Mouse (Mus musculus) heart, embryonic 11.5 days (tissue): ENCODE results near the gene Akr1b3. TPM values are rescaled to one million over a fixed set of nuclear protein-coding genes. Genes with fewer than 3 reads are reported as not detected.

ENCODE experiments used
- ATAC-seq: fragments of 200-750 bp; cut with Nextera tagmentation; replicated peaks from 2 replicates; pipeline ENCODE4 v1.8.0; 2017; ENCODE audit warnings: moderate library complexity; ENCODE audit not compliant: insufficient number of reproducible peaks, low FRiP score, low TSS enrichment
- H3K27ac ChIP-seq: fragments of 300-500 bp; sonication (generic); 2 replicates; pipeline ENCODE4 v1.5.1; 2014; ENCODE audit warnings: mild to moderate bottlenecking, low read depth, low read length
- H3K27me3 ChIP-seq: fragments of 300-500 bp; sonication (generic); 2 replicates; pipeline ENCODE4 v1.6.1; 2014; ENCODE audit warnings: mild to moderate bottlenecking, low read length, mixed read lengths; ENCODE audit not compliant: control insufficient read depth, insufficient read depth
- H3K36me3 ChIP-seq: fragments of 300-500 bp; sonication (generic); 2 replicates; pipeline ENCODE4 v1.6.1; 2014; ENCODE audit warnings: mild to moderate bottlenecking, low read length, moderate library complexity, mixed read lengths; ENCODE audit not compliant: control insufficient read depth, insufficient read depth
- H3K4me1 ChIP-seq: fragments of 300-500 bp; sonication (generic); 2 replicates; pipeline ENCODE4 v1.6.1; 2014; ENCODE audit warnings: low read length; ENCODE audit not compliant: control insufficient read depth, insufficient read depth
- H3K4me2 ChIP-seq: fragments of 300-500 bp; sonication (generic); 2 replicates; pipeline ENCODE4 v1.6.1; 2014; ENCODE audit warnings: mild to moderate bottlenecking, moderate library complexity
- H3K4me3 ChIP-seq: fragments of 300-500 bp; sonication (generic); 2 replicates; pipeline ENCODE4 v1.5.1; 2014; ENCODE audit warnings: low read depth, low read length
- H3K9ac ChIP-seq: fragments of 300-500 bp; sonication (generic); 2 replicates; pipeline ENCODE4 v1.6.1; 2014; ENCODE audit warnings: mild to moderate bottlenecking, low read depth, low read length, moderate library complexity
- H3K9me3 ChIP-seq: fragments of 300-500 bp; sonication (generic); replicated peaks from 2 replicates; pipeline ENCODE4 v1.6.1; 2016; ENCODE audit warnings: low read length; ENCODE audit not compliant: control insufficient read depth
- WGBS: fragments of 180-500 bp; shearing (Covaris S2); extraction: QIAGEN DNeasy Blood & Tissue Kit; methylation state at CpG from one replicate; pipeline ENCODE4 v1.1.7; 2014; ENCODE audit not compliant: insufficient replicate concordance; 5-methylcytosine and 5-hydroxymethylcytosine counted together
- polyA plus RNA-seq: library from polyadenylated mRNA; unstranded; fragments of >200 nt; fragmentation: Nextera tagmentation; extraction: Ambion mirVana; gene quantifications from 2 replicates; pipeline ENCODE4 v1.2.1, GENCODE M21; 2014

The Akr1b3 gene
- polyA plus RNA-seq, 1 experiment from 2014 or later = 205 TPM

DNA sequence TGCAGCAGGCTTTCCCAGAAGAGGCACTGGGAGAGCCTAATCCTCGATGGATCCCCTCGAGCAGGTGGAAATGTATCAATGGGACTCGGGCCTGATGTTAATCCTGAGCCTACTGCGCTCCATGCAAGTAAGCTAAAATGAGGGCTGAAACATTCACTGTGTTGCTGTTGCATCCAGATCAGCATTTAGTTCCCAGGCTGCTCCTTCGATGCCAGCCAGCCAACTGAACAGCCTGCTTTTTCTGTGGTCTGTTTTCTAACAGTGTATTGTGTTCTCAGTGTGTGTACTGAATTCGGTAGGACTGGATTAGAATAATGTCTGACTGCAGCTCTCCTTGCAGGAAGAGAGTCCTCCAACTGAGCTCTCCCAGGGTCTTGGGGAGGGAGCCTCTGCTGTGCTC lies 46.6 kb downstream of the Akr1b3 start:
- no peaks in the 10 kb centered on the region for H3K27me3 ChIP-seq
- 60% methylated on average over 6 of the region's 6 CpGs for WGBS

DNA sequence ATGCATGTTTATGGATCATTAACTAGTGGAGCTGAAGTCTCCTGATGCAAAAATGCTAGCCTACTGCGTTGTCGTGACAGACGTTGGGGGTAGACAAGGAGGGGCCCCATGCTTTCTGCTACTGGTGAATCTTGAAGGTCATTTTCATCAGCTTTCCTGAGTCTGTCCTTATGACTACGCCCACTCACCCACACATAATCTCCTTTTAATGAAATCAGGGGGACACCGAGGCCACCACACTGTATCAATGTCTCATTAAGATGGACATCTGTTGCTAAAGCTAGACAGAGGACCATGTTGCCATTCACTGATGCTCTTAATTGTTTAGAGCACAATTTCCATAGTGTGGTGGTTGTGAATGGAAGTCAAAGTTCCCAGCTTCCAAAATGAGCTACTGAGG lies 58.7 kb downstream of the Akr1b3 start:
- 88% methylated on average over 5 of the region's 5 CpGs for WGBS
- H3K4me3 ChIP-seq = no peak overlapping the region
- no peaks in the 10 kb centered on the region for H3K9me3 ChIP-seq
- H3K4me1 ChIP-seq = no peaks in the 10 kb centered on the region
- no peak overlapping the region for H3K9ac ChIP-seq
- no peak for ATAC-seq
- H3K27me3 ChIP-seq = no peaks in the 10 kb centered on the region
- no peak overlapping the region for H3K27ac ChIP-seq
- H3K4me2 ChIP-seq = no peak overlapping the region
- H3K36me3 ChIP-seq = no peaks in the 10 kb centered on the region

More for the DNA sequence above, 46.6 kb downstream of the Akr1b3 start:
- no peaks in the 10 kb centered on the region for H3K9me3 ChIP-seq
- no peaks in the 10 kb centered on the region for H3K36me3 ChIP-seq
- no peak overlapping the region for H3K9ac ChIP-seq
- H3K4me3 ChIP-seq = no peak overlapping the region
- H3K4me2 ChIP-seq = no peak overlapping the region
- no peaks in the 10 kb centered on the region for H3K4me1 ChIP-seq
- no peak for ATAC-seq
- no peak overlapping the region for H3K27ac ChIP-seq

Other genes starting within 250 kb of the Akr1b3 start
- gene Slc35b4, start 140.4 kb downstream of the Akr1b3 start, polyA plus RNA-seq = 44.6 and 50.4 TPM in 2 replicates
- 19.6 and 22.2 TPM in 2 replicates for gene Akr1b8, start 36.6 kb upstream of the Akr1b3 start, polyA plus RNA-seq
- gene Akr1b10, start 66.7 kb upstream of the Akr1b3 start, polyA plus RNA-seq = 63.1 and 67.6 TPM in 2 replicates
- 0.44 TPM in 1 of 2 replicates, not detected in the other for gene Akr1b7, start 94.9 kb upstream of the Akr1b3 start, polyA plus RNA-seq
- gene Bpgm, start 158.7 kb upstream of the Akr1b3 start, polyA plus RNA-seq = 57.6 and 58.8 TPM in 2 replicates